Mouse (Mus musculus): ENCODE measurements around the gene Dnm3. TPM values are rescaled to one million over a fixed set of nuclear protein-coding genes. Genes with fewer than 3 reads are reported as not detected.

Gene Dnm3
- total RNA-seq, 2 experiments from 2014 or later, result 5.0 to 6.3 TPM

GRCm38 (mm10) chr1:162018601-162018977 lies 459.2 kb downstream of the Dnm3 start:
- no peak for DNase-seq
- intact Hi-C loops (cut with DNase I; ENCODE audit: low total_unique reads), result no loop called here

- DNase-seq, result no peak
- intact Hi-C loops (cut with DNase I; ENCODE audit: low total_unique reads), result no loop called here
Measured at GRCm38 (mm10) chr1:162017975-162018600, 459.7 kb downstream of the Dnm3 start.

GRCm38 (mm10) chr1:162016982-162017381 lies 460.9 kb downstream of the Dnm3 start:
- intact Hi-C loops (cut with DNase I; ENCODE audit: low total_unique reads), result no loop called here
- DNase-seq, result no peak

GRCm38 (mm10) chr1:162015247-162015862 lies 462.5 kb downstream of the Dnm3 start:
- DNase-seq, result no peak
- intact Hi-C loops (cut with DNase I; ENCODE audit: low total_unique reads), result no loop called here

- DNase-seq, result no peak
- intact Hi-C loops (cut with DNase I; ENCODE audit: low total_unique reads), result no loop called here
Measured at GRCm38 (mm10) chr1:162013561-162013960, 464.3 kb downstream of the Dnm3 start.

- no peak for DNase-seq
- intact Hi-C loops (cut with DNase I; ENCODE audit: low total_unique reads), result no loop called here
Measured at GRCm38 (mm10) chr1:162011523-162012245, 466.1 kb downstream of the Dnm3 start.

- intact Hi-C loops (cut with DNase I; ENCODE audit: low total_unique reads), result no loop called here
Measured at GRCm38 (mm10) chr1:162009086-162009485, 468.7 kb downstream of the Dnm3 start.

GRCm38 (mm10) chr1:162008631-162009067 lies 469.2 kb downstream of the Dnm3 start:
- no peak for DNase-seq
- intact Hi-C loops (cut with DNase I; ENCODE audit: low total_unique reads), result no loop called here

More at GRCm38 (mm10) chr1:162009086-162009485, 468.7 kb downstream of the Dnm3 start:
- no peak for DNase-seq

- intact Hi-C loops (cut with DNase I; ENCODE audit: low total_unique reads), result no loop called here
Measured at GRCm38 (mm10) chr1:162008208-162008607, 469.6 kb downstream of the Dnm3 start.

GRCm38 (mm10) chr1:162006109-162006508 lies 471.7 kb downstream of the Dnm3 start:
- DNase-seq, result no peak
- intact Hi-C loops (cut with DNase I; ENCODE audit: low total_unique reads), result no loop called here

More at GRCm38 (mm10) chr1:162008208-162008607, 469.6 kb downstream of the Dnm3 start:
- no peak for DNase-seq

- DNase-seq, result peak; percentile 61
- intact Hi-C loops (cut with DNase I; ENCODE audit: low total_unique reads), result loop anchor here (5.0 kb wide), 1 partner anchor 307 kb away; no protein-coding TSS in a partner anchor
Measured at GRCm38 (mm10) chr1:162004821-162005770, 472.7 kb downstream of the Dnm3 start.

GRCm38 (mm10) chr1:162004518-162004780 lies 473.4 kb downstream of the Dnm3 start:
- DNase-seq, result peak; percentile 10
- intact Hi-C loops (cut with DNase I; ENCODE audit: low total_unique reads), result loop anchor here (5.0 kb wide), 1 partner anchor 308 kb away; no protein-coding TSS in a partner anchor

GRCm38 (mm10) chr1:162003729-162004517 lies 473.9 kb downstream of the Dnm3 start:
- intact Hi-C loops (cut with DNase I; ENCODE audit: low total_unique reads), result loop anchor here (5.0 kb wide), 1 partner anchor 308 kb away; no protein-coding TSS in a partner anchor

GRCm38 (mm10) chr1:162001328-162001727 lies 476.5 kb downstream of the Dnm3 start:
- intact Hi-C loops (cut with DNase I; ENCODE audit: low total_unique reads), result loop anchor here (5.0 kb wide), 1 partner anchor 311 kb away; no protein-coding TSS in a partner anchor
- no peak for DNase-seq

More at GRCm38 (mm10) chr1:162003729-162004517, 473.9 kb downstream of the Dnm3 start:
- no peak for DNase-seq

- intact Hi-C loops (cut with DNase I; ENCODE audit: low total_unique reads), result loop anchor here (5.0 kb wide), 1 partner anchor 312 kb away; no protein-coding TSS in a partner anchor
- DNase-seq, result peak; percentile 26
Measured at GRCm38 (mm10) chr1:161999882-162000371, 477.9 kb downstream of the Dnm3 start.

GRCm38 (mm10) chr1:161999338-161999737 lies 478.5 kb downstream of the Dnm3 start:
- no peak for DNase-seq
- intact Hi-C loops (cut with DNase I; ENCODE audit: low total_unique reads), result no loop called here

- intact Hi-C loops (cut with DNase I; ENCODE audit: low total_unique reads), result no loop called here
Measured at GRCm38 (mm10) chr1:161998781-161999180, 479.1 kb downstream of the Dnm3 start.

GRCm38 (mm10) chr1:161992389-161992788 lies 485.4 kb downstream of the Dnm3 start:
- no peak for DNase-seq
- intact Hi-C loops (cut with DNase I; ENCODE audit: low total_unique reads), result no loop called here

More at GRCm38 (mm10) chr1:161998781-161999180, 479.1 kb downstream of the Dnm3 start:
- no peak for DNase-seq
